Mouse (Mus musculus) liver, embryonic 16.5 days (tissue): ENCODE results near the gene Tbc1d21. TPM values are rescaled to one million over a fixed set of nuclear protein-coding genes. Genes with fewer than 3 reads are reported as not detected.

Source experiments
- ATAC-seq: fragments of 200-750 bp; cut with Nextera tagmentation; 2 replicates; pipeline ENCODE4 v1.8.0; 2017; ENCODE audit warnings: low read depth, mild to moderate bottlenecking, moderate number of reproducible peaks, moderate library complexity
- H3K27ac ChIP-seq: fragments of 300-500 bp; sonication (generic); 2 replicates; pipeline ENCODE4 v1.5.1; 2014; ENCODE audit warnings: mild to moderate bottlenecking, low read length
- H3K27me3 ChIP-seq: fragments of 300-500 bp; sonication (generic); 2 replicates; pipeline ENCODE4 v1.6.1; 2014; ENCODE audit warnings: low read depth, low read length, mixed read lengths; ENCODE audit not compliant: control insufficient read depth, insufficient read depth
- H3K36me3 ChIP-seq: fragments of 300-500 bp; sonication (generic); 2 replicates; pipeline ENCODE4 v1.6.1; 2014; ENCODE audit warnings: mild to moderate bottlenecking; ENCODE audit not compliant: control insufficient read depth, insufficient read depth
- H3K4me1 ChIP-seq: fragments of 300-500 bp; sonication (generic); 2 replicates; pipeline ENCODE4 v1.6.1; 2014; ENCODE audit warnings: low read depth, low read length, mixed read lengths; ENCODE audit not compliant: control insufficient read depth
- H3K4me2 ChIP-seq: fragments of 300-500 bp; sonication (generic); 2 replicates; pipeline ENCODE4 v1.6.1; 2014; ENCODE audit warnings: low read depth, low read length, mixed read lengths
- H3K4me3 ChIP-seq: fragments of 300-500 bp; sonication (generic); 2 replicates; pipeline ENCODE4 v1.5.1; 2014; ENCODE audit warnings: low read depth, mild to moderate bottlenecking, low read length
- H3K9ac ChIP-seq: fragments of 300-500 bp; sonication (generic); 2 replicates; pipeline ENCODE4 v1.6.1; 2014; ENCODE audit warnings: low read depth, low read length
- H3K9me3 ChIP-seq: fragments of 300-500 bp; sonication (generic); replicated peaks from 2 replicates; pipeline ENCODE4 v1.6.1; 2016; ENCODE audit warnings: low read length; ENCODE audit not compliant: control insufficient read depth
- WGBS: fragments of 180-500 bp; shearing (Covaris S2); extraction: QIAGEN DNeasy Blood & Tissue Kit; methylation state at CpG from one replicate; pipeline ENCODE4 v1.1.7; 2014; ENCODE audit not compliant: insufficient replicate concordance; 5-methylcytosine and 5-hydroxymethylcytosine counted together
- polyA plus RNA-seq: library from polyadenylated mRNA; unstranded; fragments of >200 nt; fragmentation: Nextera tagmentation; extraction: Ambion mirVana; gene quantifications from 2 replicates; pipeline ENCODE4 v1.2.1, GENCODE M21; 2015

The Tbc1d21 gene
- polyA plus RNA-seq, 1 experiment from 2014 or later = not detected

- Histone ChIP-seq H3K27me3 (peaks cover 28% of the 10 kb centered on the region), H3K4me3 (peak overlapping the region; percentile 36), H3K4me1 (no peaks in the 10 kb centered on the region), H3K27ac (no peak overlapping the region), H3K9ac (no peak overlapping the region), H3K4me2 (peak overlapping the region; percentile 24), H3K9me3 (no peaks in the 10 kb centered on the region), H3K36me3 (no peaks in the 10 kb centered on the region)
- WGBS = 3% methylated on average over 71 of the region's 72 CpGs
- ATAC-seq = no peak
Measured at GRCm38 (mm10) chr9:58312196-58312943, 57.9 kb downstream of the Tbc1d21 start.

GRCm38 (mm10) chr9:58311191-58311910 is 58.9 kb downstream of the Tbc1d21 start:
- H3K9ac ChIP-seq = no peak overlapping the region
- no peak overlapping the region for H3K27ac ChIP-seq
- no peak for ATAC-seq
- H3K9me3 ChIP-seq = no peaks in the 10 kb centered on the region
- H3K4me2 ChIP-seq = no peak overlapping the region
- WGBS = 52% methylated on average over 33 of the region's 33 CpGs
- H3K4me3 ChIP-seq = no peak overlapping the region
- no peaks in the 10 kb centered on the region for H3K4me1 ChIP-seq
- no peaks in the 10 kb centered on the region for H3K36me3 ChIP-seq
- H3K27me3 ChIP-seq = peaks cover 28% of the 10 kb centered on the region

GRCm38 (mm10) chr9:58310043-58310660 is 60.1 kb downstream of the Tbc1d21 start:
- 64% methylated on average over 14 of the region's 14 CpGs for WGBS
- Histone ChIP-seq H3K27me3 (peaks cover 28% of the 10 kb centered on the region), H3K4me3 (no peak overlapping the region), H3K4me2 (no peak overlapping the region), H3K9me3 (no peaks in the 10 kb centered on the region), H3K36me3 (no peaks in the 10 kb centered on the region), H3K9ac (no peak overlapping the region), H3K27ac (no peak overlapping the region), H3K4me1 (no peaks in the 10 kb centered on the region)
- no peak for ATAC-seq

Other genes starting within 250 kb of the Tbc1d21 start
- 3.6 and 4.0 TPM in 2 replicates for gene Islr, start 166.1 kb downstream of the Tbc1d21 start, polyA plus RNA-seq
- gene Islr2, start 166.1 kb downstream of the Tbc1d21 start, polyA plus RNA-seq = not detected in 2 replicates
- 18.3 and 21.2 TPM in 2 replicates for gene Pml, start 120.7 kb downstream of the Tbc1d21 start, polyA plus RNA-seq
- 3.7 TPM in 2 replicates for gene Stoml1, start 117.3 kb downstream of the Tbc1d21 start, polyA plus RNA-seq
- 1.4 and 2.2 TPM in 2 replicates for gene Loxl1, start 57.3 kb downstream of the Tbc1d21 start, polyA plus RNA-seq
- gene Insyn1, start 118.1 kb upstream of the Tbc1d21 start, polyA plus RNA-seq = not detected in 2 replicates
- gene Cd276, start 185.0 kb upstream of the Tbc1d21 start, polyA plus RNA-seq = 1.4 and 1.6 TPM in 2 replicates
- 85.5 and 95.0 TPM in 2 replicates for gene Nptn, start 211.8 kb upstream of the Tbc1d21 start, polyA plus RNA-seq